Mouse (Mus musculus): Measurements from ENCODE around the gene Hnrnpd. TPM values are rescaled to one million over a fixed set of nuclear protein-coding genes. Genes with fewer than 3 reads are reported as not detected.

The Hnrnpd gene
- polyA plus RNA-seq, 1 experiment from 2014 or later: 107 TPM

DNA sequence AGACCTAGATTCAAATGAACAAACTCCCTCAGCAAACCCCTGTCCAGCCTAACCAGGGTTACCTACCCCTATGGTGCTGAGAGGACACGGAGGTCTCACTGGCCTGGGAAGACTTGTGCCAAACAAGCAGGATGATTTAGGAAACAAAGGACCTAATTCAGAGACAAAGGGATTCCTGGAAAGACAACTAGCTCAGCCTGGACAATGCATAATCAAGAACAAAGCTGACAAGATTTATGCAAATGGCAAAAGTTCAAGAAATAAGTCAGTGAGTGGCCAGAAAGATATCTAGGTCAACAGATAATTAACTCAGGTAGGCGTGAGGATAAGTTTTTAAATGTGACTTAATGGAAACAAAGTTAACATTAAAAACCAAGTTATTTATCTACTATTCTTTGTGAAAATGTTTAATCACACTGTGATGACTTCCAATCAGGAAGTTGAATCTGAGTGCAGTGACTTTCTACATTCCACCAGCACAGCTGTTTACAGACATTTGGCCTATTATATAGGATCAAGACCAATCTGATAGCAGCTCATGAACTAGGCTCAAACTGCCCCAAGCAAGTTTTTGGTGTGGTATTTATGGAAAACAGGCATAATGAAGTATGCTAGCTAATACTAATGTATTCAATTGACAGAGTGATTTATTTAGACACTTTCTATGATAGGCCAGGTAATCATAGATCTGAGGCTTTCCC, 19.4 kb downstream of the Hnrnpd start:
- Histone ChIP-seq H3K27me3 (replicated peaks) (no peaks in the 10 kb centered on the region), H3K27ac (replicated peaks) (no peak overlapping the region)
- no peak for ATAC-seq (ENCODE audit: extremely low read depth, insufficient number of reproducible peaks, low FRiP score, low TSS enrichment)

DNA sequence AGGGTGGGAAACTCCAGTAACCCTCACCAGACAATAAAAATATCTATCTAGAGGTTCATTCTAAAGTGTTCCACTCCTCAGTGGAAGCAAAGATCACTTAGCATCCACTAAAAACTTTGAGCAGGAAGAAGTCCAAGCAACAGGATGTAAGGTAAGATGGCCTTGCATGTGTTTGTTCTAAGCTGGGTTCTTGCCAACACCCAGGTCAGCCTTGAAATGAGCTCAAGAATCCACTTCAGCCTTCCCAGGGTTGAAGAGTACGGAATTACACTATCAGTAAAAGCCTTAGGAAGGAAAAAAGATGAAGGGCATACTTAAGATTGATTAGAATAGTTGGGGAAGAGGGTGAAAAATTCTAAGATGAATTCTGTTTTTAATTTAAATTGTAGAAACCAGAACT, 20.1 kb downstream of the Hnrnpd start:
- H3K9me3 ChIP-seq: no peaks in the 10 kb centered on the region
- no peaks in the 10 kb centered on the region for H3K27me3 ChIP-seq (replicated peaks)
- no peak for ATAC-seq (ENCODE audit: extremely low read depth, insufficient number of reproducible peaks, low FRiP score, low TSS enrichment)
- H3K4me2 ChIP-seq: no peak overlapping the region
- H3K9ac ChIP-seq: no peak overlapping the region
- no peak overlapping the region for H3K27ac ChIP-seq (replicated peaks)
- peaks cover 49% of the 10 kb centered on the region for H3K36me3 ChIP-seq
- H3K4me3 ChIP-seq: no peak overlapping the region
- no peaks in the 10 kb centered on the region; the same call in 1 of the 2 replicates for H3K4me1 ChIP-seq
- 71% methylated on average over 1 of the region's 1 CpGs for WGBS

More for the DNA sequence above, 19.4 kb downstream of the Hnrnpd start:
- Histone ChIP-seq H3K36me3 (peaks cover 56% of the 10 kb centered on the region), H3K4me1 (no peaks in the 10 kb centered on the region; the same call in 1 of the 2 replicates), H3K9me3 (no peaks in the 10 kb centered on the region), H3K4me2 (no peak overlapping the region), H3K4me3 (no peak overlapping the region), H3K9ac (no peak overlapping the region)
- 78% methylated on average over 2 of the region's 2 CpGs for WGBS

DNA sequence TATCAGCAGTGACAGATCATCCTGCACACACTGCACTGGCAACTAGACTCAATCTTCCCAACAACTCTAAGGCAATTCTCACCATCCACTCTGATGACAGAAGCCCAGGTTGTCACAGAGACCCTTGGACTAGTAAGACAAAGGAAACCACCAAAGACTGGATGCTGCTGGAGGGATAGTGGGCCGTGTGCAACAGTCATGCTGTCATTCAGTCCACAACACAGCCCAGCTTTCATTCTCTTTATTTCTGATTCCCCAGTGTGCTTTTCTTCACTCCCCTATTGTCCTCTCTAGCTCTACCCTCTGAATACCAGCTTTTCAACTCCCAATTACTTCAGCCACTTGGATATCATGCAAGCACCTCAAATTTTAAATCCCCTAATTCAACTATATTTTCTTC, 24.9 kb downstream of the Hnrnpd start:
- 63% methylated on average over 1 of the region's 1 CpGs for WGBS
- H3K27ac ChIP-seq (replicated peaks): no peak overlapping the region
- H3K4me2 ChIP-seq: no peak overlapping the region
- H3K4me1 ChIP-seq: no peaks in the 10 kb centered on the region; the same call in 1 of the 2 replicates
- no peaks in the 10 kb centered on the region; the same call in 1 of the 2 replicates for H3K9me3 ChIP-seq
- H3K4me3 ChIP-seq: no peak overlapping the region
- ATAC-seq (ENCODE audit: extremely low read depth, insufficient number of reproducible peaks, low FRiP score, low TSS enrichment): no peak
- peaks cover 40% of the 10 kb centered on the region for H3K36me3 ChIP-seq
- no peak overlapping the region for H3K9ac ChIP-seq
- H3K27me3 ChIP-seq (replicated peaks): no peaks in the 10 kb centered on the region

DNA sequence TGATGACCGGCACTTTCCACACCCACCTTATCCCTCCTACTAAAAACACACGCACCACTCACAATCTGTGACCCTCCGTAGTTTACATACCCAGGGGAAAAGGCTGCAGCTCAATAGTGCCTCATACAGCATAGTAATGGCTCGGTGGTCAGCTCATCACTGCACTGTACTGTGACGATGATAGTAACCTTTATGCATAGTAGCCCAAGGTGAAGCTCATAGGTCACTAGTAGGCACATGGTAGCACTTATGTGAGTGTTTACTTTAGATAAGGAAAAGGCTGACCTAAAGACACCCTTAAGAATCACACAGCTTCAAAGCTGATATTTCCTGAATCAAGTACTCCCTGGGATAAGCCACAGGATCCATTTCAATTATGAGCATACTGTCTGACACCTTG, 26.2 kb downstream of the Hnrnpd start:
- ATAC-seq (ENCODE audit: extremely low read depth, insufficient number of reproducible peaks, low FRiP score, low TSS enrichment): no peak
- H3K4me2 ChIP-seq: no peak overlapping the region
- WGBS: 66% methylated on average over 5 of the region's 5 CpGs
- H3K4me3 ChIP-seq: no peak overlapping the region
- no peak overlapping the region for H3K27ac ChIP-seq (replicated peaks)
- no peaks in the 10 kb centered on the region; the same call in 1 of the 2 replicates for H3K9me3 ChIP-seq
- no peaks in the 10 kb centered on the region; the same call in 1 of the 2 replicates for H3K4me1 ChIP-seq
- no peaks in the 10 kb centered on the region for H3K27me3 ChIP-seq (replicated peaks)
- peaks cover 34% of the 10 kb centered on the region for H3K36me3 ChIP-seq
- H3K9ac ChIP-seq: no peak overlapping the region

DNA sequence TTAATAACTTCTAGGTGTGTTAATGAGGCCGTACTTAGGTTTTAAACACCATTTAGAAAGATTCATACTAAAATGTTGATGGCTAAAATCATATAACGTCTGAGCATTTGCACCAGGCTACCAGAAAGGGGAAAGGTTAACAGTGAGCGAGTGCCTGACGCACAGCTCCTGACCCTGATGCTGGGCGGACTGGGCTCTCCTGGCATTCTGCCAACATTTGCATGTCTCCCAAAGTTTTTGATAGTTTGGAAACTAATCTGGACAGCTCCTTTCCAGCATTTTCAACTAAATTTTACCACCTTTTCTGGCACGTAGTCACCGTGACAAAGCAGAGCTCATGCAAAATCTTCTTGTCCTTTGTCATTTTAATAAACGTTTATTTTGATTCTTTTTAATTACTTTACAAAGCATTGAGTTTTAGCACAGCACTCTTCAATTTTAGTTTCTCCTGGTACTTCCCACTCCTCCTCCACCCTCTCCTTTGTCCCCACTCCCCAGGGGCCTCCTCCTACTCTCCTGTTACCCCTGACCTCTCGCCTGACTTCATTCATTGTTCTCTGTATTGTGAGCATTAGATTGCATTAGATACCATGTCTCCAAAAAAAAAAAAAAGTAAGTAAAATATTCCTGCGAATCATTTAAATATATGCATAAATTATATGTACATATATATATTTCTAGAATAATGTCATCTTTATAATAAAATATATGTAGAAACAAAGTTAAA, 36.8 kb downstream of the Hnrnpd start:
- ATAC-seq (ENCODE audit: extremely low read depth, insufficient number of reproducible peaks, low FRiP score, low TSS enrichment): no peak
- no peak overlapping the region for H3K9ac ChIP-seq
- no peaks in the 10 kb centered on the region for H3K27me3 ChIP-seq (replicated peaks)
- H3K4me2 ChIP-seq: no peak overlapping the region
- no peak overlapping the region for H3K27ac ChIP-seq (replicated peaks)
- H3K9me3 ChIP-seq: peaks cover 21% of the 10 kb centered on the region
- WGBS: 59% methylated on average over 10 of the region's 10 CpGs
- H3K4me3 ChIP-seq: no peak overlapping the region
- no peaks in the 10 kb centered on the region for H3K4me1 ChIP-seq
- H3K36me3 ChIP-seq: peaks cover 30% of the 10 kb centered on the region

- ATAC-seq (ENCODE audit: extremely low read depth, insufficient number of reproducible peaks, low FRiP score, low TSS enrichment): no peak
- 70% methylated on average over 10 of the region's 10 CpGs for WGBS
- Histone ChIP-seq H3K4me3 (no peak overlapping the region), H3K36me3 (peaks cover 26% of the 10 kb centered on the region), H3K4me2 (no peak overlapping the region), H3K27ac (replicated peaks) (no peak overlapping the region), H3K9ac (no peak overlapping the region), H3K4me1 (no peaks in the 10 kb centered on the region), H3K9me3 (peaks cover 21% of the 10 kb centered on the region), H3K27me3 (replicated peaks) (no peaks in the 10 kb centered on the region)
Observed at GRCm38 (mm10) chr5:99941273-99941672, 37.5 kb downstream of the Hnrnpd start.

DNA sequence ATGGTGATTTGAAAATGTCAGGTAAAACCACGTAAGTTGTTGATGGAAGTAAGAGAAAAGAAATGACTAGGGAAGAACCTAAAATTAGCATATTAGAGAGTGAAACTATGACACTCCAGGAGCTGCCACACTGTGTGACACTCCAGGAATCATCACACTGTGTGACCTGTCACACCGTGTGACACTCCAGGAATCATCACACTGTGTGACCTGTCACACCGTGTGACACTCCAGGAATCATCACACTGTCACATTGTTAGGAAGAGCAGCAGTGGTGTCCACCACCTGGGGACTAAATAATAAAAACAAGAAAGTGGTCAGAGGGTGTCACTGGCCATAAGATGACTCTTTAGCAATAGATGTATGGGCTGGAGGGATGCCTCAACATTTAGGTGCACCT, 39.3 kb downstream of the Hnrnpd start:
- no peak for ATAC-seq (ENCODE audit: extremely low read depth, insufficient number of reproducible peaks, low FRiP score, low TSS enrichment)
- no peak overlapping the region for H3K4me2 ChIP-seq
- H3K9me3 ChIP-seq: peaks cover 8% of the 10 kb centered on the region
- no peak overlapping the region for H3K9ac ChIP-seq
- H3K4me3 ChIP-seq: no peak overlapping the region
- H3K4me1 ChIP-seq: no peaks in the 10 kb centered on the region
- H3K36me3 ChIP-seq: peaks cover 8% of the 10 kb centered on the region
- WGBS: 68% methylated on average over 3 of the region's 3 CpGs
- H3K27ac ChIP-seq (replicated peaks): no peak overlapping the region
- no peaks in the 10 kb centered on the region for H3K27me3 ChIP-seq (replicated peaks)

GRCm38 (mm10) chr5:99931910-99932309, 46.8 kb downstream of the Hnrnpd start:
- H3K4me1 ChIP-seq: no peaks in the 10 kb centered on the region
- H3K9ac ChIP-seq: no peak overlapping the region
- no peaks in the 10 kb centered on the region for H3K27me3 ChIP-seq (replicated peaks)
- H3K36me3 ChIP-seq: no peaks in the 10 kb centered on the region
- H3K4me3 ChIP-seq: no peak overlapping the region
- ATAC-seq (ENCODE audit: extremely low read depth, insufficient number of reproducible peaks, low FRiP score, low TSS enrichment): no peak
- WGBS: 73% methylated on average over 6 of the region's 6 CpGs
- no peaks in the 10 kb centered on the region for H3K9me3 ChIP-seq
- no peak overlapping the region for H3K4me2 ChIP-seq
- H3K27ac ChIP-seq (replicated peaks): no peak overlapping the region

DNA sequence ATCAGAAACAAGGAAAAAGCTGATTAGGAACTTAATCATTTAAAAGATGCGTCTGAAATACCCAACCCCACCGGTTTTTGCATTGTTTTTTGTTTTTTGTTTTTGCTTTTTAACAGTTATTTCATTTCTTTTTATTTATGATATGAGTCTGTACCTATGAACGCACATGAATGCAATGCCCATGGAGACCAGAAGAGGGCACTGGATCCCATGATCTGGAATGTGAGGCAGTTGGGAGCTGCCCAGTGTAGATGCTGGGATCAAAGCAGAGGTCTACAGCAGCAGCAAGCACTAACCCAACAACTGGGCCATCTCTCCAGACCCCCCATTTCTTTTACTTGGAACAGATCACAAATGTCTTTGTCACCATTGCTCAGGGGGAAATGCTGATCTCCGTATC, 50.8 kb downstream of the Hnrnpd start:
- 45% methylated on average over 4 of the region's 4 CpGs for WGBS
- Histone ChIP-seq H3K36me3 (no peaks in the 10 kb centered on the region), H3K4me2 (no peak overlapping the region), H3K4me3 (no peak overlapping the region), H3K9ac (no peak overlapping the region), H3K9me3 (no peaks in the 10 kb centered on the region), H3K27ac (replicated peaks) (no peak overlapping the region), H3K27me3 (replicated peaks) (no peaks in the 10 kb centered on the region), H3K4me1 (no peaks in the 10 kb centered on the region)
- no peak for ATAC-seq (ENCODE audit: extremely low read depth, insufficient number of reproducible peaks, low FRiP score, low TSS enrichment)

- Histone ChIP-seq H3K9ac (no peak overlapping the region), H3K36me3 (no peaks in the 10 kb centered on the region), H3K9me3 (no peaks in the 10 kb centered on the region), H3K4me1 (0 out of 2 replicates have a peak, but pooled peaks cover 5% of the 10 kb centered on the region), H3K4me3 (no peak overlapping the region), H3K27me3 (replicated peaks) (no peaks in the 10 kb centered on the region; the same call in 1 of the 2 replicates), H3K4me2 (no peak overlapping the region), H3K27ac (replicated peaks) (no peak overlapping the region)
- ATAC-seq (ENCODE audit: extremely low read depth, insufficient number of reproducible peaks, low FRiP score, low TSS enrichment): no peak
- WGBS: 73% methylated on average over 8 of the region's 8 CpGs
Observed at GRCm38 (mm10) chr5:99922033-99922432, 56.7 kb downstream of the Hnrnpd start.

DNA sequence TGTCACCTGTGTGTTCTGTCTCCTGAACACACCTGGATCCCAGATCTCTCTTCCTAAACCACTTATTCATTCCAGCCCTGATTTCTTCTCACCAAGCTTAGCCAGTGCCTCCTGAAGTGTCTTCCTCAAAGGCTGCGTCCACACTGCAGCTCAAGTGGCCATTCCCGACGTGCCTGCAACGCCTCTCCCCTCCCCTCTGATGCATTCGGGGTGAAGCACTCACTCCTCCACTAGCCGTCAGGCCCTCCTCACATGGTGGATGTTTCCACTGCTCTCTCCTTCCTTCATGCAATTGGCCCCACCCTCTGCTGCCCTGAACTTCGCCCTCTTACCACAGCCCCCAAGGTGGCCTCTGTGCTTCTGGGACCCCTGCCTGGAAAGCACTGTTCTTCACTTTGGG, 63.2 kb downstream of the Hnrnpd start:
- no peaks in the 10 kb centered on the region for H3K36me3 ChIP-seq
- H3K9me3 ChIP-seq: no peaks in the 10 kb centered on the region
- H3K27me3 ChIP-seq (replicated peaks): no peaks in the 10 kb centered on the region; the same call in 1 of the 2 replicates
- H3K4me1 ChIP-seq: peaks cover 11% of the 10 kb centered on the region
- no peak for ATAC-seq (ENCODE audit: extremely low read depth, insufficient number of reproducible peaks, low FRiP score, low TSS enrichment)
- no peak overlapping the region for H3K27ac ChIP-seq (replicated peaks)
- H3K9ac ChIP-seq: no peak overlapping the region
- H3K4me2 ChIP-seq: no peak overlapping the region; the same call in 1 of the 2 replicates
- WGBS: 22% methylated on average over 7 of the region's 7 CpGs
- H3K4me3 ChIP-seq: no peak overlapping the region
